ENCODE assay signal across 21 mouse cellular contexts in the genomic region with DNA sequence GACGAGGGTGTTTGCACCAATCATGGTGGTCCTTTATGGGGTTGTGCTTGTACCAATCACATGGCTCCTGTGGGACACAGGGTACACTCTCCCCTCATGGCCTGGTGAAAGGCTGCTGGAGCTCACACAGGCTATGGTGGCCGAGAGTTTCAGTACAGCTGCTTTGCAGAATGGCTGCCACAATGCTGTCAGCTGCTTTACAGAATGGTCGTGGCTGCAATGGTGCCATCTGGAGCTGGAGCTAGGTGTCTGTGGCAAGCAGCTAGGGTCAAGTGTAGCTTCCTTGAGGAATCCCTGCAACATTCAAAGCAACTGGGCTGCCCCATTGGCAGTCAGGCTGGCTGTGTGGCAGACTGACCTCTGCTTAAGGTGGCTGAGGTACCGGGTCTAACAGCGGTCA.
DNase-seq lines count a peak whose midpoint lies in the region; ATAC-seq and TF ChIP-seq lines count a peak whose summit lies in the region.
"Had no signal": no experiment of that assay in that cellular context is flagged by ENCODE, and none has a peak within 500 bp of the region (broad histone marks: within the 10 kb centered on the region; RNA-seq: fewer than 3 reads in every experiment).

No protein-coding gene starts in this region.

- no peaks in the 10 kb centered on the region for H3K9me3 ChIP-seq in forebrain, embryonic 11.5 days (ENCODE audit: control insufficient read depth, low read length)
- H3K9me3 ChIP-seq in forebrain, embryonic 15.5 days: no peaks in the 10 kb centered on the region
- no peaks in the 10 kb centered on the region for H3K9me3 ChIP-seq in kidney, embryonic 15.5 days (replicated peaks)
- no peaks in the 10 kb centered on the region for H3K9me3 ChIP-seq in stomach, embryonic 15.5 days
- H3K9me3 ChIP-seq in stomach, postnatal 0 days (ENCODE audit: control insufficient read depth, low read length): no peaks in the 10 kb centered on the region
- H3K9me3 ChIP-seq: embryonic facial prominence, embryonic 10.5 days; heart, embryonic 12.5 days; hindbrain, embryonic 15.5 days had no signal

- no peak for DNase-seq in forebrain, embryonic 11.5 days (ENCODE audit: low spot score)
- DNase-seq in kidney, adult 8-10 months: no peak
- DNase-seq in stomach, postnatal 0 days (ENCODE audit: low spot score): no peak
- DNase-seq in cerebellum, postnatal 10 days: no peak
- DNase-seq: adrenal gland, postnatal 25 days; cerebellum, adult 8-10 months; gastrocnemius, postnatal 14 days; heart, postnatal 14 days; right cerebral cortex, postnatal 14 days; spleen, adult 18-20 months; thymus, postnatal 25 days had no signal

- H3K4me2 ChIP-seq in forebrain, embryonic 11.5 days (ENCODE audit: low read depth, low read length, severe bottlenecking): no peak overlapping the region
- no peak overlapping the region for H3K4me2 ChIP-seq in forebrain, embryonic 15.5 days (replicated peaks)
- peak overlapping the region; percentile 22; the same call in 1 of the 2 replicates for H3K4me2 ChIP-seq in kidney, embryonic 15.5 days
- no peak overlapping the region for H3K4me2 ChIP-seq in stomach, embryonic 15.5 days
- H3K4me2 ChIP-seq in stomach, postnatal 0 days (replicated peaks; ENCODE audit: low read depth): no peak overlapping the region
- H3K4me2 ChIP-seq: heart, embryonic 12.5 days; hindbrain, embryonic 15.5 days; midbrain, embryonic 11.5 days had no signal

- no peak overlapping the region for H3K4me3 ChIP-seq in forebrain, embryonic 11.5 days (ENCODE audit: low read depth, low read length)
- no peak overlapping the region for H3K4me3 ChIP-seq in forebrain, embryonic 15.5 days
- no peak overlapping the region for H3K4me3 ChIP-seq in kidney, embryonic 15.5 days (replicated peaks)
- H3K4me3 ChIP-seq in stomach, embryonic 15.5 days (replicated peaks): no peak overlapping the region
- no peak overlapping the region for H3K4me3 ChIP-seq in stomach, postnatal 0 days (ENCODE audit: low read depth, low read length)
- H3K4me3 ChIP-seq: embryonic facial prominence, embryonic 10.5 days; heart, embryonic 12.5 days; hindbrain, embryonic 15.5 days had no signal

- no peaks in the 10 kb centered on the region for H3K27me3 ChIP-seq in forebrain, embryonic 11.5 days (ENCODE audit: control insufficient read depth, insufficient read depth, low read length)
- H3K27me3 ChIP-seq in forebrain, embryonic 15.5 days: no peaks in the 10 kb centered on the region
- no peaks in the 10 kb centered on the region for H3K27me3 ChIP-seq in kidney, embryonic 15.5 days
- H3K27me3 ChIP-seq in stomach, embryonic 15.5 days (replicated peaks): no peaks in the 10 kb centered on the region
- H3K27me3 ChIP-seq in stomach, postnatal 0 days (ENCODE audit: control insufficient read depth, insufficient read depth, low read length): no peaks in the 10 kb centered on the region
- H3K27me3 ChIP-seq: heart, embryonic 12.5 days; hindbrain, embryonic 15.5 days had no signal

- 66% methylated on average over 5 of the region's 5 CpGs for WGBS in forebrain, embryonic 11.5 days
- WGBS in forebrain, embryonic 15.5 days: 59% methylated on average over 5 of the region's 5 CpGs
- 52% methylated on average over 5 of the region's 5 CpGs for WGBS in kidney, embryonic 15.5 days
- WGBS in stomach, embryonic 15.5 days: 67% methylated on average over 5 of the region's 5 CpGs
- 68% methylated on average over 5 of the region's 5 CpGs for WGBS in stomach, postnatal 0 days

- H3K27ac ChIP-seq in forebrain, embryonic 11.5 days (ENCODE audit: low read depth, low read length): 0 out of 2 replicates have a peak overlapping the region, but pooled peaks have one; percentile 12
- H3K27ac ChIP-seq in forebrain, embryonic 15.5 days (replicated peaks): no peak overlapping the region
- peak overlapping the region; percentile 66 for H3K27ac ChIP-seq in kidney, embryonic 15.5 days
- H3K27ac ChIP-seq in stomach, embryonic 15.5 days: 0 out of 2 replicates have a peak overlapping the region, but pooled peaks have one; percentile 69
- H3K27ac ChIP-seq in stomach, postnatal 0 days (replicated peaks): no peak overlapping the region
- H3K27ac ChIP-seq: hindbrain, embryonic 15.5 days; liver, embryonic 14.5 days; macrophage had no signal

- H3K4me1 ChIP-seq in forebrain, embryonic 11.5 days (replicated peaks; ENCODE audit: control insufficient read depth, insufficient read depth, low read length): peaks cover 14% of the 10 kb centered on the region; the same call in 1 of the 2 replicates
- H3K4me1 ChIP-seq in forebrain, embryonic 15.5 days: peaks cover 19% of the 10 kb centered on the region
- H3K4me1 ChIP-seq in kidney, embryonic 15.5 days: peaks cover 57% of the 10 kb centered on the region
- H3K4me1 ChIP-seq in stomach, embryonic 15.5 days: peaks cover 22% of the 10 kb centered on the region
- H3K4me1 ChIP-seq in stomach, postnatal 0 days (replicated peaks; ENCODE audit: control insufficient read depth, insufficient read depth): 0 out of 2 replicates have a peak, but pooled peaks cover 8% of the 10 kb centered on the region

- ATAC-seq in forebrain, embryonic 11.5 days (replicated peaks; ENCODE audit: low FRiP score): no peak
- no peak for ATAC-seq in forebrain, embryonic 15.5 days (replicated peaks)
- no peak for ATAC-seq in kidney, embryonic 15.5 days (replicated peaks; ENCODE audit: low FRiP score)
- ATAC-seq in stomach, embryonic 15.5 days (ENCODE audit: insufficient read depth, low FRiP score, low read depth): no peak
- ATAC-seq in stomach, postnatal 0 days (ENCODE audit: low FRiP score, low TSS enrichment): no peak
- no peak for ATAC-seq in megakaryocyte progenitor cell, adult 5-6 weeks (replicated peaks; ENCODE audit: poor library complexity)

- no peak for TF ChIP-seq EP300 in stomach, postnatal 0 days (optimal IDR thresholded peaks at IDR 0.05)

- TF ChIP-seq CTCF in stomach, postnatal 0 days (IDR thresholded peaks at IDR 0.05; ENCODE audit: low read depth): no peak

- no peak overlapping the region for H3K9ac ChIP-seq in forebrain, embryonic 11.5 days (ENCODE audit: low read length)
- no peak overlapping the region for H3K9ac ChIP-seq in forebrain, embryonic 15.5 days (replicated peaks)
- H3K9ac ChIP-seq in kidney, embryonic 15.5 days: no peak overlapping the region
- no peak overlapping the region for H3K9ac ChIP-seq in stomach, embryonic 15.5 days
- no peak overlapping the region for H3K9ac ChIP-seq in stomach, postnatal 0 days (ENCODE audit: low read length)
- H3K9ac ChIP-seq: heart, embryonic 12.5 days; hindbrain, embryonic 15.5 days; liver, embryonic 14.5 days had no signal

- H3K36me3 ChIP-seq in forebrain, embryonic 11.5 days (ENCODE audit: control insufficient read depth, insufficient read depth, low read length): no peaks in the 10 kb centered on the region
- H3K36me3 ChIP-seq in forebrain, embryonic 15.5 days: no peaks in the 10 kb centered on the region
- no peaks in the 10 kb centered on the region for H3K36me3 ChIP-seq in kidney, embryonic 15.5 days
- H3K36me3 ChIP-seq in stomach, embryonic 15.5 days: no peaks in the 10 kb centered on the region
- H3K36me3 ChIP-seq in stomach, postnatal 0 days (ENCODE audit: control insufficient read depth, insufficient read depth, low read length): no peaks in the 10 kb centered on the region
- H3K36me3 ChIP-seq: embryonic facial prominence, embryonic 10.5 days; heart, embryonic 12.5 days; hindbrain, embryonic 15.5 days had no signal

Comparison
In these comparisons a context has a peak if more than half of its experiments do, and no peak if none do; other contexts are left out.
1. H3K27ac ChIP-seq: peak in forebrain, embryonic 11.5 days (single experiment), kidney, embryonic 15.5 days (single experiment) and stomach, embryonic 15.5 days (single experiment); none in forebrain, embryonic 15.5 days (single experiment) and stomach, postnatal 0 days (single experiment).